Mouse (Mus musculus): ENCODE data around the gene Sox12. TPM values are rescaled to one million over a fixed set of nuclear protein-coding genes. Genes with fewer than 3 reads are reported as not detected.
A peak's percentile ranks its signal among the peaks of the same experiment; 100 is the strongest.

Gene Sox12
- total and polyA plus RNA-seq, 2 experiments from 2014 or later: 11.9 to 47.8 TPM

DNA sequence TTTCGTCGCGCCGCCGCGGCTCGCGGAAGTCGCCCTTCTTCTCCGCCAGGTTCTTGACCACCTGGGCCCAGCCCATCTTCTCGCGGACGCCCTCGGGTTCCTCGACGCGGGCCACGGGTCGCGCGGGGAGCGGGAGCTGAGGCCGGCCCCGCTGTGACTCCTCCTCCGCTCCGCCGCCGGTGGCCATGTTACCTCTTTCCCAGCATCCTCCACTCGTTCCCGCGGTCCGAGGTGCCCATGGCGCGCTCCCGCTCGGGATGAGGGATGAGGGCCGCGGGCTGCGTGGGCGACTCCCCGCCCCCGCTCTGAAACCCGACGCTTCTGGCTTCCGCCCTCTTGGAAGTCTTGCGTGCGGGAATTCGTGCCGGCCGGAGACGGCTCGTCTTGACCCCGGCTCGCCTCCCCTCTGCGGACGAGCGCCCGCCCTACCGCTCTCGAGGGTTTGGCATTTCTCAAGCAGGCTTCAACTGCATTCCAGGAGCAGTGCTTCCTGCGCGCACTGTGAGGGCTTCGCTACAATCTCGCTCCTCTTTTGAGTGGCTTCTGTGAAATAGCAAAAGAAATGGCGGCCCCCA is 16.8 kb upstream of the Sox12 start, which contains the start of gene Zcchc3:
Zcchc3 (minus strand) TSS at position 437 of the 575 bp plus-strand sequence.
- peak; percentile 89 for DNase-seq
- H3K9ac ChIP-seq: peak within 1 kb of the TSS; percentile 90
- TF ChIP-seq CTCF (IDR thresholded peaks at IDR 0.05; ENCODE audit: low read depth): peak; percentile 7; the same call in 1 of the 2 replicates

DNA sequence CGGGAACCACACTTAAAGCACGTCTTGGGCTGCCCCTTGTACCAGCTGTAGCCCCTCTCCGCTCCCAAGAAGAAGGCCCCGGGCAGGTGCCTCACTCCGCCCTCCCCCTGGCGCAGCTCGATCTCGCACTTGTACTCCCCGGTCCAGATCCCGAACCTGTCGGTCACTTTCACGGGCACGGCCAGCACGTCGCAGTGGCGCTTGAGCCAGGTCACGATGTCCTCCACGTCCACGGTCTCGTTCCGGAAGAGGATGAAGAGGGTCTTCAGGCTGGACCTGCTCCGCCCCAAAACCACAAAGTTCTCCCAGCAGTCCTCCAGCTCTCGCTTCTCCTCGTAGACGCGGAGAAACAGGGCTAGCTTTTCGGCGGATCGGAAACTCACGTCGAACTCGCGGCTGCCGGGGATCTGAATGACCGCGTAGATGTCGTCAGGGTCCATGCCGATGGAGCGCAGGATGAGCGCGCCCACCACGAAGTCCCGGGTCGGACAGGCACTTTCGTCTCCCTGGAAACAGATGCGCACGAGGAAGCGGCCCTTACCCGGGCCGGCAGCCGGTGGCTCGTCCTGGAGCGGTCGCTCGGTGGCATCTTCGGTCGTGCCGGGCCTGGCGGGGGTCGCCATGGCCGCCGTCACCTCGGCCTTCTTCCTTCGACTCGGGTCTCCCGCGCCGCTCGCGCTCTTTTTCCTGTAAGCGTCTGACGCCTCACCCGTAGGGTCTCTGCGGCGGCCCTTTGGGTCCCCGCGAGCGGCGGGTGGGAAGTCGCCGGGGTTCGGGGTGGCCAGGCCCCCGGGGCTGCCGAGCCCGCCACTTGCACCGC is 16.1 kb upstream of the Sox12 start:
- DNase-seq (no peak), ATAC-seq (peak; percentile 19)
- no peaks in the 10 kb centered on the region for H3K27me3 ChIP-seq (ENCODE audit: insufficient read depth, low read length)
- no peaks in the 10 kb centered on the region for H3K9me3 ChIP-seq (ENCODE audit: low read length)
- no peak for TF ChIP-seq CTCF (IDR thresholded peaks at IDR 0.05; ENCODE audit: low read depth)
- peak overlapping the region; percentile 72 for H3K4me2 ChIP-seq (ENCODE audit: low read depth)
- 2% methylated on average over 84 of the region's 86 CpGs for WGBS
- peak overlapping the region; percentile 95 for H3K27ac ChIP-seq (ENCODE audit: low read depth, low read length)
- H3K36me3 ChIP-seq (ENCODE audit: insufficient read depth): no peaks in the 10 kb centered on the region
- H3K4me3 ChIP-seq (ENCODE audit: low read depth, low read length): peak overlapping the region; percentile 86
- H3K9ac ChIP-seq: peak overlapping the region; percentile 90
- peaks cover 25% of the 10 kb centered on the region for H3K4me1 ChIP-seq (ENCODE audit: insufficient read depth)

More for the DNA sequence above, 16.8 kb upstream of the Sox12 start, which contains the start of gene Zcchc3:
- Histone ChIP-seq H3K4me3 (ENCODE audit: low read depth, low read length) (peak within 1 kb of the TSS; percentile 86), H3K36me3 (ENCODE audit: insufficient read depth) (no peaks in the 10 kb centered on the region), H3K27me3 (ENCODE audit: insufficient read depth, low read length) (no peaks in the 10 kb centered on the region), H3K9me3 (ENCODE audit: low read length) (no peaks in the 10 kb centered on the region), H3K4me2 (ENCODE audit: low read depth) (peak within 1 kb of the TSS; percentile 72), H3K4me1 (ENCODE audit: insufficient read depth) (peaks cover 25% of the 10 kb centered on the region), H3K27ac (ENCODE audit: low read depth, low read length) (peak within 1 kb of the TSS; percentile 95)
- WGBS: under 1% methylated on average over 65 of the region's 65 CpGs
- ATAC-seq: peak; percentile 89

- H3K9me3 ChIP-seq (ENCODE audit: low read length): no peaks in the 10 kb centered on the region
Measured at GRCm38 (mm10) chr2:152413158-152413764, 15.4 kb upstream of the Sox12 start.

DNA sequence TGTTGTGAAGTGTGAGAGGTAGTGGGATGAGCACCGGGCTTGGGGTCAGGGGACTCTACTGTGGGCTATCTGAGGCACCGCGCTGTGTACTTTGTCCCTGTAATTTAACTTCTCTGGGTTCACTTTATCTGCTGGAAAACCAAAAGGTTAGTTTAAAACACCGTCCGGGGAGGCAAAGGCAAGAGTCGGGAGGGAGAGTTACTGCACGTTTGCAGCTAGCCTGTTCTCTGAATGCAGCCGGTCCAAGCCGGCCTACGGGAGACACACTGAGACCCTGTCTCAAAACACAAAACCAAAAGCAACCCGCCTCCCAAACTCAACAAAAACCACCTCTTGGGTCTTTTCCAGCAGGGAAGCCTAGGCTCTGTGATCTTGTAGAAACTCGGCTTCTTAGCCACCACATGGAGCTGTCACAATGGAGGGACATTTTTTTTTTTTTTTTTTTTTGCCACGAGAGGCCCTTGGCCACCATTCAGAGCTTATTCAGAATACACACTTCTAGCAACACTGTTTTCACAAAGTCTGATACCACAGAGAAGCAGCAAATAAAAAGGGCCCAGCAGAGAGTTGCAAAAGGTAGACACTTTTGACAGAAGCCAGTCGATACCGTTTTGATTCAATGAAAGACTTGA is 14.8 kb upstream of the Sox12 start:
- Histone ChIP-seq H3K27me3 (ENCODE audit: insufficient read depth, low read length) (no peaks in the 10 kb centered on the region), H3K27ac (ENCODE audit: low read depth, low read length) (peak overlapping the region; percentile 50; the same call in 1 of the 2 replicates), H3K4me1 (ENCODE audit: insufficient read depth) (peaks cover 25% of the 10 kb centered on the region), H3K9me3 (ENCODE audit: low read length) (no peaks in the 10 kb centered on the region), H3K4me2 (ENCODE audit: low read depth) (peak overlapping the region; percentile 72), H3K4me3 (ENCODE audit: low read depth, low read length) (peak overlapping the region; percentile 86), H3K9ac (peak overlapping the region; percentile 90), H3K36me3 (ENCODE audit: insufficient read depth) (no peaks in the 10 kb centered on the region)
- TF ChIP-seq CTCF (IDR thresholded peaks at IDR 0.05; ENCODE audit: low read depth): no peak
- 2% methylated on average over 15 of the region's 15 CpGs for WGBS
- no peak for DNase-seq
- no peak for ATAC-seq

More at GRCm38 (mm10) chr2:152413158-152413764, 15.4 kb upstream of the Sox12 start:
- Histone ChIP-seq H3K4me2 (ENCODE audit: low read depth) (peak overlapping the region; percentile 72), H3K27ac (ENCODE audit: low read depth, low read length) (no peak overlapping the region; the same call in 1 of the 2 replicates), H3K27me3 (ENCODE audit: insufficient read depth, low read length) (no peaks in the 10 kb centered on the region), H3K4me3 (ENCODE audit: low read depth, low read length) (peak overlapping the region; percentile 86), H3K9ac (peak overlapping the region; percentile 90), H3K36me3 (ENCODE audit: insufficient read depth) (no peaks in the 10 kb centered on the region), H3K4me1 (ENCODE audit: insufficient read depth) (peaks cover 25% of the 10 kb centered on the region)
- WGBS: 2% methylated on average over 21 of the region's 21 CpGs
- no peak for DNase-seq
- no peak for ATAC-seq
- no peak for TF ChIP-seq CTCF (IDR thresholded peaks at IDR 0.05; ENCODE audit: low read depth)

DNA sequence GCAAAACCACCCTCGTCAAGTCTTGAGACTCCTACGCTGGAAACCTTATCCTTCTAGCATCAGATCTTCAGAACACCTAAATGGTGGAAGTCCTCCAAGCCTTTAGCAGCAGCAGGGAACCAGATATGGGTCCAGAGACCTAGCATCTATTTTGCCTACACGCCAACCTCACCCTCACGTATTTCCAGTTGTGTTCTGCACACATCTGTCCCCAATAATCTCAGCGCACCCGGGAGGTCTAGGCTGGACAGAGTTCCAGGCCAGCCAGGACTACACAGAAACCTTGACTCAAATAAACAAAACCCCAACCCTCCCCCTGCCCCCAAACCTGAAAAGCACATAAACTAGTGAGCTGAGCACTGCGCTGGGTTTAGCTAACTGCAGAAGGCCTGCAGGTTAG is 13.6 kb upstream of the Sox12 start:
- DNase-seq (no peak), ATAC-seq (no peak)
- Histone ChIP-seq H3K9ac (peak overlapping the region; percentile 39; the same call in 1 of the 2 replicates), H3K9me3 (ENCODE audit: low read length) (no peaks in the 10 kb centered on the region), H3K27me3 (ENCODE audit: insufficient read depth, low read length) (no peaks in the 10 kb centered on the region), H3K4me1 (ENCODE audit: insufficient read depth) (peaks cover 25% of the 10 kb centered on the region), H3K4me3 (ENCODE audit: low read depth, low read length) (peak overlapping the region; percentile 17), H3K4me2 (ENCODE audit: low read depth) (peak overlapping the region; percentile 72), H3K36me3 (ENCODE audit: insufficient read depth) (no peaks in the 10 kb centered on the region), H3K27ac (ENCODE audit: low read depth, low read length) (peak overlapping the region; percentile 76)
- WGBS: 9% methylated on average over 7 of the region's 7 CpGs
- no peak for TF ChIP-seq CTCF (IDR thresholded peaks at IDR 0.05; ENCODE audit: low read depth)

DNA sequence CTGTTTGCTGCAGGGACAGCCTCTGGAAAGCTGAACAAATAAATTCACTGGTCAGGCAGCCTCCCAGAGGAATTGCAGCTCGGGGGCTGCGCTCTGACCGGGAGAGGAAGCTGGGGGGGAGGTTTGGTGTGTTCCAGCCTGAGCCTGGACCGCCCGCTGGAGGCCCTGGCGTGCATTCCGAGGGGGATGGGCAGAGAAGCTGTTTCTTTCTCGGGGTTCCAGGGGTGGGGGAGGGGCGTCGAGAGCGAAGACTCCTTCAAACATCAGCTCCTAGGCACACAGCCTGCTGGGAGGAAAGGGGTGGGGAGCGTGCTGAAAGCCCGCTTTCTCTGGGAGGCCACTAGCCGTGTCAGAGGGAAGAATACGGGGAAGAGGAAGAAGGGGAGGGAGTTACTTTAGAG is 13.1 kb upstream of the Sox12 start:
- peaks cover 25% of the 10 kb centered on the region for H3K4me1 ChIP-seq (ENCODE audit: insufficient read depth)
- no peaks in the 10 kb centered on the region for H3K36me3 ChIP-seq (ENCODE audit: insufficient read depth)
- peak overlapping the region; percentile 39; the same call in 1 of the 2 replicates for H3K9ac ChIP-seq
- H3K27ac ChIP-seq (ENCODE audit: low read depth, low read length): peak overlapping the region; percentile 76
- DNase-seq: peak; percentile 84
- peak overlapping the region; percentile 17 for H3K4me3 ChIP-seq (ENCODE audit: low read depth, low read length)
- H3K27me3 ChIP-seq (ENCODE audit: insufficient read depth, low read length): no peaks in the 10 kb centered on the region
- ATAC-seq: peak; percentile 36
- H3K4me2 ChIP-seq (ENCODE audit: low read depth): peak overlapping the region; percentile 72
- H3K9me3 ChIP-seq (ENCODE audit: low read length): no peaks in the 10 kb centered on the region
- WGBS: 7% methylated on average over 15 of the region's 15 CpGs
- TF ChIP-seq CTCF (IDR thresholded peaks at IDR 0.05; ENCODE audit: low read depth): no peak

Measured in forebrain, postnatal 0 days (tissue).